Mouse (Mus musculus): ENCODE results near the gene Nup62. TPM values are rescaled to one million over a fixed set of nuclear protein-coding genes. Genes with fewer than 3 reads are reported as not detected.

Nup62 gene
- polyA plus RNA-seq, 1 experiment: 36.7 TPM

GRCm38 (mm10) chr7:44845006-44845405 lies 29.1 kb downstream of the Nup62 start:
- no peak overlapping the region for H3K27ac ChIP-seq (ENCODE audit: insufficient read depth, low read depth, low read length)

GRCm38 (mm10) chr7:44846804-44847203 lies 30.9 kb downstream of the Nup62 start:
- H3K4me1 ChIP-seq (ENCODE audit: control insufficient read depth, insufficient read depth, low read length): peaks cover 9% of the 10 kb centered on the region
- no peak overlapping the region for H3K4me3 ChIP-seq (ENCODE audit: insufficient read depth, low read length)
- TF ChIP-seq POLR2A (IDR thresholded peaks at IDR 0.05; ENCODE audit: borderline replicate concordance, low read depth, low read length) (no peak), CTCF (IDR thresholded peaks at IDR 0.05; ENCODE audit: low read depth, low read length) (no peak)
- H3K27ac ChIP-seq (ENCODE audit: insufficient read depth, low read depth, low read length): no peak overlapping the region

More at GRCm38 (mm10) chr7:44845006-44845405, 29.1 kb downstream of the Nup62 start:
- no peak for TF ChIP-seq POLR2A (IDR thresholded peaks at IDR 0.05; ENCODE audit: borderline replicate concordance, low read depth, low read length)
- TF ChIP-seq CTCF (IDR thresholded peaks at IDR 0.05; ENCODE audit: low read depth, low read length): no peak
- H3K4me1 ChIP-seq (ENCODE audit: control insufficient read depth, insufficient read depth, low read length): 0 out of 2 replicates have a peak, but pooled peaks cover 2% of the 10 kb centered on the region
- H3K4me3 ChIP-seq (ENCODE audit: insufficient read depth, low read length): no peak overlapping the region

DNA sequence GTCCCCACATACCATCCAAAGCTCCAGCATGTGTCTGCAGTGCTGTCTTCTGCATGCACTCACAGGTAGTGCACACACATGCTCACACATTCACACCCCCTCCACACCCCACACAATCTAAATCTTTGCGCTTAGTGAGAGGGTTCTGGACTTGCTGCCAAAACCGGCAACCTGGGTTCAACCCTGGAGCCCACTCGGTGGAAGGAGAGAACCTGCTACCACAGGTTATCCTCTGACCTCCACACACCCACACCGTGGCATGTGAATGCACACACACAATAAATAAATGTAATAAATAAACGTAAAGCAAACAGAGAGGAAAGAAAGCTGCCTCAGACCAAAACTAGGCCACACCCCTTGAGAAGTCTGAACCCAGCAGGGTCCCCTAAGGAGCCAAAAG lies 31.9 kb downstream of the Nup62 start:
- peak overlapping the region; percentile 65 for H3K4me3 ChIP-seq (ENCODE audit: insufficient read depth, low read length)
- no peak overlapping the region for H3K27ac ChIP-seq (ENCODE audit: insufficient read depth, low read depth, low read length)
- no peak for TF ChIP-seq CTCF (IDR thresholded peaks at IDR 0.05; ENCODE audit: low read depth, low read length)
- no peak for TF ChIP-seq POLR2A (IDR thresholded peaks at IDR 0.05; ENCODE audit: borderline replicate concordance, low read depth, low read length)
- H3K4me1 ChIP-seq (ENCODE audit: control insufficient read depth, insufficient read depth, low read length): peaks cover 9% of the 10 kb centered on the region

GRCm38 (mm10) chr7:44848561-44849415 lies 32.9 kb downstream of the Nup62 start, which contains the start of the genes Akt1s1 and Tbc1d17:
TSS of gene Akt1s1 (plus strand) at chr7:44848991.
TSS of gene Tbc1d17 (minus strand) at chr7:44849079.
- Histone ChIP-seq H3K4me1 (ENCODE audit: control insufficient read depth, insufficient read depth, low read length) (peaks cover 18% of the 10 kb centered on the region), H3K27ac (ENCODE audit: insufficient read depth, low read depth, low read length) (peak within 1 kb of the TSS; percentile 96), H3K4me3 (ENCODE audit: insufficient read depth, low read length) (peak within 1 kb of the TSS; percentile 65)
- 0 out of 2 replicates have a peak, but pooled peaks have one; percentile 19 for TF ChIP-seq POLR2A (IDR thresholded peaks at IDR 0.05; ENCODE audit: borderline replicate concordance, low read depth, low read length)
- no peak for TF ChIP-seq CTCF (IDR thresholded peaks at IDR 0.05; ENCODE audit: low read depth, low read length)

- Histone ChIP-seq H3K4me3 (ENCODE audit: insufficient read depth, low read length) (peak overlapping the region; percentile 65), H3K4me1 (ENCODE audit: control insufficient read depth, insufficient read depth, low read length) (peaks cover 20% of the 10 kb centered on the region), H3K27ac (ENCODE audit: insufficient read depth, low read depth, low read length) (peak overlapping the region; percentile 96)
- TF ChIP-seq CTCF (IDR thresholded peaks at IDR 0.05; ENCODE audit: low read depth, low read length): no peak
- TF ChIP-seq POLR2A (IDR thresholded peaks at IDR 0.05; ENCODE audit: borderline replicate concordance, low read depth, low read length): no peak
Measured at GRCm38 (mm10) chr7:44849416-44850111, 33.7 kb downstream of the Nup62 start.

GRCm38 (mm10) chr7:44850146-44850545 lies 34.3 kb downstream of the Nup62 start:
- Histone ChIP-seq H3K4me1 (ENCODE audit: control insufficient read depth, insufficient read depth, low read length) (peaks cover 22% of the 10 kb centered on the region), H3K4me3 (ENCODE audit: insufficient read depth, low read length) (peak overlapping the region; percentile 65), H3K27ac (ENCODE audit: insufficient read depth, low read depth, low read length) (peak overlapping the region; percentile 96)
- no peak for TF ChIP-seq CTCF (IDR thresholded peaks at IDR 0.05; ENCODE audit: low read depth, low read length)
- TF ChIP-seq POLR2A (IDR thresholded peaks at IDR 0.05; ENCODE audit: borderline replicate concordance, low read depth, low read length): no peak

GRCm38 (mm10) chr7:44850789-44851624 lies 35.1 kb downstream of the Nup62 start:
- no peak for TF ChIP-seq CTCF (IDR thresholded peaks at IDR 0.05; ENCODE audit: low read depth, low read length)
- TF ChIP-seq POLR2A (IDR thresholded peaks at IDR 0.05; ENCODE audit: borderline replicate concordance, low read depth, low read length): no peak

GRCm38 (mm10) chr7:44851625-44852234 lies 35.8 kb downstream of the Nup62 start:
- H3K4me3 ChIP-seq (ENCODE audit: insufficient read depth, low read length): 0 out of 2 replicates have a peak overlapping the region, but pooled peaks have one; percentile 65
- TF ChIP-seq POLR2A (IDR thresholded peaks at IDR 0.05; ENCODE audit: borderline replicate concordance, low read depth, low read length): no peak
- no peak for TF ChIP-seq CTCF (IDR thresholded peaks at IDR 0.05; ENCODE audit: low read depth, low read length)
- peaks cover 31% of the 10 kb centered on the region for H3K4me1 ChIP-seq (ENCODE audit: control insufficient read depth, insufficient read depth, low read length)
- H3K27ac ChIP-seq (ENCODE audit: insufficient read depth, low read depth, low read length): no peak overlapping the region

More at GRCm38 (mm10) chr7:44850789-44851624, 35.1 kb downstream of the Nup62 start:
- Histone ChIP-seq H3K27ac (ENCODE audit: insufficient read depth, low read depth, low read length) (peak overlapping the region; percentile 96), H3K4me3 (ENCODE audit: insufficient read depth, low read length) (peak overlapping the region; percentile 65), H3K4me1 (ENCODE audit: control insufficient read depth, insufficient read depth, low read length) (peaks cover 31% of the 10 kb centered on the region)
